Mouse (Mus musculus): ENCODE data around the gene Gm5767.

- TF ChIP-seq GATA1 (IDR thresholded peaks at IDR 0.05; ENCODE audit: low read depth, low read length), result no peak
- TF ChIP-seq CTCF (IDR thresholded peaks at IDR 0.05 in 2 of 3, conservative IDR thresholded peaks at IDR 0.05 in 1 of 3; ENCODE audit: control insufficient read depth in 1 of 3, insufficient read depth in 1 of 3, low read depth in 2 of 3, low read length in 3 of 3, poor library complexity in 1 of 3, severe bottlenecking in 1 of 3), result no peak
- no peak for TF ChIP-seq POLR2A (IDR thresholded peaks at IDR 0.05; ENCODE audit: control insufficient read depth in 1 of 2, insufficient read depth in 1 of 2, low read depth in 1 of 2, low read length in 2 of 2, poor library complexity in 1 of 2)
- no peak for TF ChIP-seq RAD21 (IDR thresholded peaks at IDR 0.05; ENCODE audit: low read depth, low read length)
- no peak for TF ChIP-seq CHD2 (IDR thresholded peaks at IDR 0.05; ENCODE audit: low read length)
- no peak for TF ChIP-seq TCF12 (IDR thresholded peaks at IDR 0.05; ENCODE audit: low read depth, low read length)
- no peak for TF ChIP-seq NRF1 (IDR thresholded peaks at IDR 0.05; ENCODE audit: insufficient read depth, low read depth, low read length, poor library complexity, severe bottlenecking)
Observed at GRCm38 (mm10) chr16:8691206-8691605, 10.6 kb downstream of the Gm5767 start.
